Comparison of ENCODE assay signal across 30 mouse cellular contexts in genomic region chr13:96414384-96414783, GRCm38 (mm10). TPM values are rescaled to one million over a fixed set of nuclear protein-coding genes. Genes with fewer than 3 reads are reported as not detected.
"Had no signal": no experiment of that assay in that cellular context is flagged by ENCODE, and none has a peak within 500 bp of the region (broad histone marks: within the 10 kb centered on the region; RNA-seq: fewer than 3 reads in every experiment).

No protein-coding gene starts in this region.

- H3K9ac ChIP-seq: embryonic facial prominence, embryonic 12.5 days; forebrain, embryonic 12.5 days; forebrain, embryonic 13.5 days; forebrain, embryonic 15.5 days; forebrain, postnatal 0 days had no signal

- ATAC-seq: forebrain, embryonic 13.5 days; forebrain, embryonic 14.5 days; forebrain, embryonic 15.5 days; forebrain, embryonic 16.5 days; forebrain, postnatal 0 days had no signal

- H3K9me3 ChIP-seq: embryonic facial prominence, embryonic 12.5 days; forebrain, embryonic 10.5 days; forebrain, embryonic 12.5 days; forebrain, embryonic 13.5 days; forebrain, embryonic 15.5 days; heart, embryonic 10.5 days had no signal

- H3K4me2 ChIP-seq: embryonic facial prominence, embryonic 12.5 days; forebrain, embryonic 12.5 days; forebrain, embryonic 13.5 days; forebrain, embryonic 15.5 days; heart, embryonic 11.5 days had no signal

- H3K4me1 ChIP-seq: embryonic facial prominence, embryonic 12.5 days; forebrain, embryonic 10.5 days; forebrain, embryonic 12.5 days; forebrain, embryonic 13.5 days; forebrain, embryonic 15.5 days; heart, embryonic 10.5 days had no signal

- H3K4me3 ChIP-seq: embryonic facial prominence, embryonic 12.5 days; erythroblast, embryonic 14.5 days; forebrain, embryonic 10.5 days; forebrain, embryonic 12.5 days; forebrain, embryonic 13.5 days; forebrain, embryonic 15.5 days; gastrocnemius, adult 2 months; heart, adult 2 months; heart, embryonic 10.5 days had no signal

- H3K27ac ChIP-seq: embryonic facial prominence, embryonic 12.5 days; forebrain, embryonic 10.5 days; forebrain, embryonic 12.5 days; forebrain, embryonic 13.5 days; forebrain, embryonic 15.5 days; gastrocnemius, adult 2 months; heart, adult 2 months; heart, embryonic 10.5 days had no signal

- DNase-seq: cerebellum, adult 2 months; cerebellum, adult 8-10 months; cerebellum, adult 9-10 months; cerebellum, adult 9-11 months; cerebellum, postnatal 10 days; cerebellum, postnatal 14 days; cerebellum, postnatal 25 days; cerebellum, postnatal 36 days; embryo, embryonic 11 days; forebrain, postnatal 0 days; gastrocnemius, adult 2 months; gastrocnemius, postnatal 10 days; gastrocnemius, postnatal 25 days; gastrocnemius, postnatal 36 days; heart, adult 18-20 months; heart, adult 2 months had no signal

- H3K27me3 ChIP-seq: embryonic facial prominence, embryonic 12.5 days; forebrain, embryonic 12.5 days; forebrain, embryonic 13.5 days; forebrain, embryonic 15.5 days had no signal

RNA-seq across cellular contexts. Expression of gene Ankdd1b, which starts 56.6 kb away (rescaled TPM):
- total RNA-seq: common myeloid progenitor, adult 5-6 weeks; forebrain, postnatal 0 days; gastrocnemius, postnatal 25 days; granulocyte monocyte progenitor cell, adult 5-6 weeks had no signal
- polyA plus RNA-seq: embryonic facial prominence, embryonic 11.5 days; forebrain, embryonic 10.5 days; forebrain, embryonic 11.5 days; forebrain, embryonic 12.5 days; forebrain, embryonic 13.5 days; forebrain, embryonic 14.5 days; forebrain, embryonic 15.5 days; forebrain, embryonic 16.5 days; forebrain, postnatal 0 days had no signal
